Mouse (Mus musculus) adrenal gland, postnatal 36 days (tissue): ENCODE data around the gene Rrp1. TPM values are rescaled to one million over a fixed set of nuclear protein-coding genes. Genes with fewer than 3 reads are reported as not detected.
A peak's percentile ranks its signal among the peaks of the same experiment; 100 is the strongest.
"Not testable (repeated sequence)": the region's sequence is repeated elsewhere in the genome, so short reads cannot be mapped to it uniquely, and the experiment has no call there.

Source experiments
- DNase-seq, 2 experiments: peaks; one replicate each; pipeline ENCODE4 v3.0.0; 2021; ENCODE audit warnings: mixed read lengths in 1 of 2
- total RNA-seq, 2 experiments: library from RNA; stranded (reverse); gene quantifications; 2 replicates each; pipeline ENCODE4 v1.2.3; 2021

Gene Rrp1
- total RNA-seq, 2 experiments from 2014 or later = 243 to 258 TPM

DNA sequence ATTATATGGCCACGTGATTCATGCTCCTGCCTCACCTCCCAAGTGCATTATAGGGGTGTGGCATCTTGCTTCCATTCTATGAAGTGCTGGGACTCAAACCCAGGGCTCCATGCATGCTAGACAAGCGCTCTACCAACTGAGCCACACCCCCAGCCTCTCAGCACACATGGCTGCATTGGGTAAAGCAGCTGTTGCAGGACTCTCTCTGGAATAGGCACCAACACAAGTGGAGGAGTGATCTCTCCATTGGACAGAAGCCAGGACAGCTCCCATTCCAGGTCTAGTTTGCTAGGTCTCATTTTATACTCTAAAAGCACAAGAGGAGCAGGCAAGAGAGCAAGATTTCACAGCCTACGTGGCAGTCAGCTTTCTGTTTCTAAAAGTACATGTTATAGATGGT lies 29.3 kb downstream of the Rrp1 start:
- DNase-seq = no peak

DNA sequence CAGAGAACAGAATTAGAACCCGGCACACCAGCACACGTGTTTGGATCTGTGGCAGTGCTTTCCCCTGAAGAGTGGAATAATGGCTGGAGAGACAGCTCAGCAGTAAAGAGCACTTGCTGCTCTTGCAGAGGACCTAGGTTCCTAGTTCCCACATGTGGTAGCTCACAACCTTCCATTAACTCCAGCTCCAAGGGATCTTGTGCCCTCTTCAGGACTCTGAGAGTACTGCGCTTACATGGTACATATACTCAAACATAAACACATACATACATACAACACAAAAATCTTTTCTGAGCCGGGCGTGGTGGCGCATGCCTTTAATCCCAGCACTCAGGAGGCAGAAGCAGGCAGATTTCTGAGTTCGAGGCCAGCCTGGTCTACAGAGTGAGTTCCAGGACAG lies 34.3 kb downstream of the Rrp1 start:
- DNase-seq = no peak

DNA sequence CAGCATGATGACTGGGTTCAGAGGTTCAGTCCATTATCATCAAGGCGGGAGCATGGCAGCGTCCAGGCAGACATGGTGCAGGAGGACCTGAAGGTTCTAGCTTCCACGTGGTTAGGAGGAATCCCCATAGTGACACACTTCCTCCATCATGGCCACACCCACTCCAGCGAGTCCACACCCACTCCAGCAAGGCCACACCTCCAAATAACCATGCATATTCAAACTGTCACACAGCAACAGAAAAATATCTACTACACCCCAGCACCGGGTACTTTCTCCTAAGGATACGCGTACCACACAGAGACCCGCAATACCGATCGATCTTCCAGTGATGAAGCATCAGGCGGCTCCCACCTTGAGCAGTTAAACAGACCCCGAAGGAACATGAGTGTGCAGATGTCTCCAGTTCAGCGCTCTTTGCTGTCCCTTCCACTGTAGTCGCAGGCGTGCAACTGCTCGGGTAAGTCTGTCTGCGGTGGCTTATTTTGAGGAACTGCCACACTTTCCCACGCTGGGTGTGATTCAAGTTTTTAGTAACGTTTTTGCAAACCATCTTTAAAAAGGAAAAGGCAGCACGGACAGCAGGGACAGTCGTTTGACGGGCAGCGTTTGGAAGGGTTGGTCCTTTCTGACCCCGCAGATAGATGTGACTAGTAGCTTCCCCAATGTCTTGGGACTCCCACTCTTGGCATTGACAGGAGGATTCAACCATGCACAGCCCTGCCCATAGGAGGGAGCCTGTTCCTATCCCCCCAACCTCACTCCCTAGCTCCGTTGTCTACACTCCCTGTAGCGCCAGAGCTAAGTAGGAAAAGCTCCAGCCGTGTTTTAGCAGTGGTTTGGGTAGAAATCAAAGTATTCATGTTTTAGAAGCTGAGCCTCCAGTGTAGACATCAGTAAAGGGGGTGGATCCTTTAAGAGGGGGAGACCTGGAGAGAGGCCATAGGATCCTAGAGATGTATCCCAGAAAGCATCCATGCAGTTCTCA lies 39.9 kb downstream of the Rrp1 start:
- no peak for DNase-seq

DNA sequence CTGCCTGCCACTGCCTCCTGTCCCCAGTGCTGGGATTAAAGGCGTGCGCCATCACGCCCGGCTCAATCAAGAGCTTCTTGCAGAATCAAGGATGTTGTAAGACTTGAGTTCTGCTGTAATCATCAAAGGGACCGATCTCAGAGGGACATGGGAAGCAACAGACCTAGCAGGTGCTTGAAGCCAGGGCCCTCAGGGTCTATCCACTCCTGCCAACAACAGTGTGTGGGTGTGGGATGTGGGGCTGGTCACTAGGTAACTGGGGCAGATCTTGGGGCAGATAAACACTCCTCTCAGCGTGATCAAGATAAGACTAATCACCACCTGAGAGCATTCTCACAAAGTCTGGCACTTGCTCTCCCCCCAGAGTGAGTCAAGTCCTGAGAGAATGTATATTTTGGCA lies 41.1 kb downstream of the Rrp1 start:
- DNase-seq = no peak

DNA sequence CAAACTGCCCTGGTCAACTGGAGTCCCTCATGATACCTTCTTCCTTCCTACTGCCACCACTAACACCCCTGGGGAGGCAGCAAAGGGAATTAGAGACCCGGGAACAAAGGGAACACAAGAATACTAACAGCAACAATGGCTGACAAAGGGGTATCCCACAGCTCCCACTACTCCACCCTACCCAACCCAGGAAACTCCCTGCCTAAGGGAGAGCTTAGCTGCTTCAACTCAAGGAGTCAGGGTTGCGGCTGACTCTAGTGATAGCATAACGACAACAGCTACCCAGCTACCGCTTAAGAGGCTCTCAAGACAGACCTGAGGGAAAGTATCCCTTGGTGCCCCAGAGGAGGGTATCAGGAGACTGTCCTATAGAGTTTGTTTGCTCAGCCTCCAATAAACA lies 45.3 kb downstream of the Rrp1 start:
- no peak for DNase-seq

DNA sequence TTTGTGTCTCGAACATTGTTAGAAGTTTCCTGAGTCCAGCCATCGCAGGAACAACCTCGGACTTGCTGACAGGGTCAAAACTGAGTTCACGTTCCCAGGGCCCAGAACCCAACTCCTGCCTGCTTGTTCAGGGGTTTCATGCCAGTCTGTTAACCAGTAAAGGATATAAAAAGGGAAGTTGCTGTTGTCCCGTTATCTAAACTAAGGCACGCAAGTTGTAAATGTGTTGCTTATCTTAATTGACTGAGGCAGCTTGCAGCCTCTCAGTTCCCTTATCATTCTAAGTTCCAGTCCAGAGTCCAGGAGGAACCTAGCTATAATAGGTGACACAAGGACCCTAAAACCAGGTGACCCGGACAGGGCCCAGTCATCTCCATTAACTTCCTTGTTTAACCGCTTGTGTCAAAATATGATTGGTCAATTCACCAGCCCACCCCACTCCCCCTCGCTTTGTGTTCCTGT lies 46.0 kb downstream of the Rrp1 start:
- DNase-seq = no peak

DNA sequence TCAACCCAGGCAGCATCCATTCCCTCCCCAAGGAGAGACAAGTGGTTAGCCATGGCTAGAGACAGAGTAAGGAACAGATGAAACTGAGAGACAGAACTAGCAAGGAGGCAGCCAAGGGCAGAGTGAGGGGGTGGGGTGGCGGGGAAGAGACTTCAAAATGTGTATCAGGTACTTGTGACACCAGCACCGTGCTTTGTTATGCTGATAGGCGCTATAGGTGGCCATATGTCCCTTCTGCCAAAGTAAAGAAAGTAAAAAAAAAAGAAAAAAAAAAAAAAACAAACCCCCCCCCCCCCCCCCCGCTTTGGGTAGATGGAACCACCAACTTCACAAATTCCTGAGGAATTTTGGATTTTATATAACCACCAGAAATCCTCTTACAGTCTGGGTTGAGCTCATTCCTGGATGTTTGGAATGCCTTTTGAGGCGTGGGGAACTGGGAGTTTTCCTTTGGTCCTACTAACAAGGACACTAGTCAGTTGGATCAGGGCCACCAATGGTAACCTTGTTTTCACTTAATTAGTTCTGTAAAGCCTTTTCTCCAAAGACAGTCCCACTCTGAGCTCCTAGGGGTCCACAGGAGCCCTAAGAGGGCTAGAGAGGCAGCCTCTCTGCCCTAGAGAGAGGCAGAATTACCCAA lies 46.5 kb downstream of the Rrp1 start:
- no peak for DNase-seq

DNA sequence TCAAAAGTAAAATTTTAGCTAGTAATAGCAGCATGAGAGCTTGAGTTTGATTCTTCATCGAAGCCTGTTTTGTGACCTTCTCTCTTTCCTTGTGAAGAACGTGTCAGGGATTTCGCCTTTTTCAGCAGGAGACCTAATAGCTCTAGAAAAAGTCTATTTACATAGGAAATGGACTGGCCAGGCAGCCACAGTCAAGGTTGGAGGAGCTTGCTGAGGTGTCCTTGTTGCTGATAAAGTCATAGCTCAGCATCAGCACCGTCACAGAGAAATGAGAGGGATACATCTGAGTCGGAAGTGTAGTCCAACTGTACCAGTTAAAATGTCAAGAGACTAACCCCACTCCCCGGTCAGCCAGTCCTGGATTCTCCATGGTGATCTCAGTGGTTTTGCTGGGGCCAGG lies 47.3 kb downstream of the Rrp1 start:
- DNase-seq = no peak

DNA sequence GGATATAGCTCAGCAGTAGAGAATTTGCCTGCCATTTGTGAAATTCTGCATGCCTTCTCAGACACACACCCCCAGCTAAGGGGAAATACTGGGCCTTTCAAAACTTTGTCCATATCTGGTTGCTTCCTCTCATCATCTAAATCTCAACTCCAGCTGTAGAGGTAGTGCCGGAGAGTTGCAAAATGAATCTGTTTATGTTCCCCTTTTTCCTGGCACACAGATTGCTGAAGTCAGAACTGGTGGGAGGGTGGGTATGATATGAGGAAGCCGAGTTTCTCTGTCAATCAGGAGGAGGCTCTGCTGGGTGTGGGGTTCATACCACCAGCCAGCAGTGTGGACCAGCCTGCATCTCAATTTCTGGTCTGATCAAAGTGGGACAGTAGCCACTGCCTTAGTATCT lies 48.7 kb downstream of the Rrp1 start:
- no peak for DNase-seq

DNA sequence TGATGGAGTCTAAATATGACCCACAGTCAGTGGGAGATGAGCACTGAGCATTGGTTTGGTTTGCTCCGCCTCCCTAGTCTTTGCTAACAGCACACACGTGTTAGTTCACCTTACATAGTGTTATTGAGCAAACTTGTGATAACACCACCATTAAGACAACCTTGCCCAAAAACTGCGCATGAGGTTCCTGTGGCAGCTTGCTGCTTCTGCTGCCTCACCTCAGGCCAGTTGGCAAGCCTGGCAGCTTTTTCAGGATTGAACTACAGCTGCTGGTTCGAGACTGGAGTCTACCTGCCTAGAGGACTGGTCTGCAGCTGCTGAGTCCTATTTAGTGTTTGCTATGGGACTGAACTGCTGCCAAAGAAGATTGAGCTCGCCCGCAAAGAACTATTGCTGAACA lies 49.5 kb downstream of the Rrp1 start:
- DNase-seq = no peak

DNA sequence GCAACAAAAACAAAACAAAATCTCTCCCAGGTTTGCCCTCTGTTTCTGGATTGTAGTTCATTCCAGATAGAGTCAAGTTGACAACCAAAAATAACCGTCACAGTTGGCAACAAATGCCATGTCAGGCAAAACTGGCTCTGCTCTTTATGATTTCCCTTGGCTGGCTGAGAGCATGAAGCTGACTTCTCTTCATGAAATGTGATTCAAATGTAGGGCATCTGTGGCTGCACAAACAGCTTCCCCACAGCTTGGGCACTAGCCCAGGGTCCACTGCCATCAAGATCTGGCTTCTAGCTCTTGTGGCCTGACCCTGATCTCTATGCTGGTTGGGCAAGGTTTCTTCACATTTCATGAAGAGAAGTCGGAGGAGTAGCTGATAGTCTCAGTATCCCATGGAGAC lies 50.9 kb downstream of the Rrp1 start:
- peak; percentile 32 to 56 for DNase-seq

DNA sequence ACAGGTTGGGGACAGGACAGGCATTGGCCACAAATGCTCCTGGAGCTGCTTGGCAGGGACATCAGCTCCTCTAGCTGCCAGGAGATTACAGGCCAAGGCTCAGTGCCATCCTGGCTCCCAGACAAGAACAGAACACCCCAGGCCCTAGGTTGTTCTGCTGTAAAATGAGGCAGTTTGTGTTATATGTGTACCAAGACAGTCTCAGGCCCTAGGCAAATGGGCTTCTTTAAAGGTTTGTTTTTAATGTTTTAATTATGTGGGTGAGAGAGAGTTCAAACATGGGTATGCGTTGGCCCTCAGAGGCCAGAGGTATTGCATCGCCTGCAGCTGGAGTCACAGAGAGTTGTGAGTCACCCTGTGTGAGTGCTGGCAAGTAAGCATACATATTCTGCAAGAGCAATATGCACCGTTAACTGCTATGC lies 52.5 kb downstream of the Rrp1 start:
- peak; percentile 59 to 62 for DNase-seq

DNA sequence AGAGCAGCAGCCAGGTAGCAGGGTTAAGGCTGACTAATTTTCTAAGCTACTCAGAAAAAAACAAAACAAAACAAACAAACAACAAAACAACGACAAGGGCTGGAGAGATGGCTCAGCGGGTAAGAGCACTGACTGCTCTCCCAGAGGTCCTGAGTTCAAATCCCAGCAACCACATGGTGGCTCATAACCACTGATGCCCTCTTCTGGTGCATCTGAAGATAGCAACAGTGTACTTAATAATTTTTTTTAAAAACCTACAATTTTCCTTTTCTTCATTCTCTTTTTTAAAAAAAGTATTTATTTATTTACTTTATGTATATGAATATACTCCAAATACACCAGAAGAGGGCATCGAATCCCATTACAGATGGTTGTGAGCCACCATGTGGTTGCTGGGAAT lies 53.8 kb downstream of the Rrp1 start:
- not testable (repeated sequence) for DNase-seq

DNA sequence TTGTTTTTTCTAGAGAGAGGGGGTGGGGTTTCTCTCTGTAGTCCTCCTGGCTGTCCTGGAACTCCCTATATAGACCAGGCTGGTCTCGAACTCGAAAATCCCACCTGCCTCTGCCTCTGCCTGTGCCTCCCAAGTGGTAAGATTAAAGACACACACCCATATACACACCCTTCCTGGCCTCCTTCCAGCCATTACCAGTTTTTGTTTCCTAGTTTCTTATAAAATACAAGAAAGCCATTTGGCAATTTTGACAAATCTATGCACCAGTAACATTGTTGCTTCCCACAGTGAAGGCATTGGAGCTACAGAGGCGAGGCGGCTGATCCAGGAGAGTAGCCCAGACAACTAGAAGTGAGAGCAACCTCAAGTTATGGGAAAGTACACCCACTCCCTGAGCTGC lies 54.6 kb downstream of the Rrp1 start:
- no peak for DNase-seq

DNA sequence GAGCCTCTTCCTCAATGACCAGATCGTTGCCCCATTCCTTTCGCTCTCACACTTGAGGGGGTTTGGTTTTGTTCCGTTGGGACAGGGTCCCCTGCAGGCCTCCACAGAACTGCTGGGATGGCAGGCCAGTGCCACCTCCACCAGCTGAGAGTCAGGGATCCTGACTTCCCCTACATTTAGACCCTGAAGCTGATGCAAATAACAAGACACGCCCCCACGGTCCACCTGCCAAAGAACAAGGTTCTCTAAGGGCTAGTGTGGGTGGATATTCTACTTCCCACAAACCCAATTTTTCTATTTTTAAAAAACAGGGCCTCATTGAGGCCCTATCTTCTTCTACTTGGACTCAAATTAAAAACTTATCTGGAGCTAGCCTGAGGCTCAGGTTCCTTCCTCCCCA lies 55.1 kb downstream of the Rrp1 start:
- no peak for DNase-seq

DNA sequence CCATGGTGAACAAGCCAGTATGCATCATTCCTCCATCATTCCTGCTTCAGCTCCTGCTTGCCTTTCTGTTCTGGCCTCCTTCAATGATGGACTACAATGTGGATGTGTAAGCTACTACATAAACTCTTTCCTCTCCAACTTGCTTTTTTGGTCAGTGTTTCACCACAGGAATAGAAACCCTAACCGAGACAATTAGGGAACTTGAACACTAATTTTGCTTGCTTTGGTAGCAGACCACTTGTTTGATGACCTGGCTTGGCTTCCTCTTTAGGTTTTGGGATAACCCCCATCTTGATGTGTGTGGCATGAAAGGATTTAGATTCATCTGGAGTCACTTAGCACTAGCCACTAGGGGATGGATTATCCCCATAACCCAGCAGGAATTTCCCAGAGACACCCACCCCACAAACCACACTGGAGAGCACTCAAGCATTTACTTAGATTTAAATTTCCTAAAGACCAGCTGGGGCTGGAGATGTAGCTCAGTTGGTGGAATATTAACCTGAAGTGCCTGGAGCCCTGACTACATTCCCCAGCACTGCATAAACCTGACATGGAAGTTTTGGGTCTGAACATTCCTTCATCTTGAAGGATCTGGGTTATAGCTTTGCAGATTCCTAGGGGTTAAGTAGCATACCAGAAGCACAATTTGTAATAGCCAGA lies 56.8 kb downstream of the Rrp1 start:
- DNase-seq = no peak

DNA sequence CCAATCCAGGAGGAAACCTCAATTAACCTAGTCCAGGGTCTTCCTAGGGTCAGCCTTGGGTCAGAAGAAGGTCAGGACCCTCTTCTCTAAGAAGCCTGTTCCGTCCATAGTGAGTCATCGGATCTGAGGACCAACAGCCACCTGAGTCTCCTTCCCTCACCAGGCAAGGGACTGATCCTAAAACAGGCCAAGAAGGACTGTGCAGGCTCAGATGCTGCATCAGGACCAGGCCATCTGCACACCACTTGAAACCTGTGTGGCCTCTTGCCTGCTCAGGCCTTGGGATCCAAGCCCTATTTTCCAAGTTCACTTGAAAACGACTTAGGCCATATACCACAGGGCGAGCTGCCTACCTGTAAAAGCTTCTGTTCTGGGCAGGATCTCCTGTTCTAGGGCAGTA lies 59.6 kb downstream of the Rrp1 start:
- no peak for DNase-seq

DNA sequence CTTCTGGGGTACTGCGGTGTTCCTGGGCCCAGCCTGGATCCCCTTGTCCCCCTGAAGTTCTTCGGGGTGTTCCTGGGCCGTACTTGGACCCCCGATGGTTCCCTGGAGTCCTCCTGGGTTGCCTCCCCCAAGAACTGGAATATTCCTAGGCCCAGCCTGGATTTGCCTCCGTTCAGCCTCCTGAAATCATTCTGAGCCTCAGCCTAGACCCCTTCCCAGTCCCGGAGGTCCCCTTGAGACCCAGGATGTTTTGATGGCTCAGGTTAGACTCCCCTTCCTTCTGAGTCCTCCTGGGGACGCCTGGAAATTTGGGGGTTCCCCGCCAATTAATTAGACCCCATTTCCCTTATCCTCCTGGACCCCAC lies 60.2 kb downstream of the Rrp1 start:
- DNase-seq = no peak

DNA sequence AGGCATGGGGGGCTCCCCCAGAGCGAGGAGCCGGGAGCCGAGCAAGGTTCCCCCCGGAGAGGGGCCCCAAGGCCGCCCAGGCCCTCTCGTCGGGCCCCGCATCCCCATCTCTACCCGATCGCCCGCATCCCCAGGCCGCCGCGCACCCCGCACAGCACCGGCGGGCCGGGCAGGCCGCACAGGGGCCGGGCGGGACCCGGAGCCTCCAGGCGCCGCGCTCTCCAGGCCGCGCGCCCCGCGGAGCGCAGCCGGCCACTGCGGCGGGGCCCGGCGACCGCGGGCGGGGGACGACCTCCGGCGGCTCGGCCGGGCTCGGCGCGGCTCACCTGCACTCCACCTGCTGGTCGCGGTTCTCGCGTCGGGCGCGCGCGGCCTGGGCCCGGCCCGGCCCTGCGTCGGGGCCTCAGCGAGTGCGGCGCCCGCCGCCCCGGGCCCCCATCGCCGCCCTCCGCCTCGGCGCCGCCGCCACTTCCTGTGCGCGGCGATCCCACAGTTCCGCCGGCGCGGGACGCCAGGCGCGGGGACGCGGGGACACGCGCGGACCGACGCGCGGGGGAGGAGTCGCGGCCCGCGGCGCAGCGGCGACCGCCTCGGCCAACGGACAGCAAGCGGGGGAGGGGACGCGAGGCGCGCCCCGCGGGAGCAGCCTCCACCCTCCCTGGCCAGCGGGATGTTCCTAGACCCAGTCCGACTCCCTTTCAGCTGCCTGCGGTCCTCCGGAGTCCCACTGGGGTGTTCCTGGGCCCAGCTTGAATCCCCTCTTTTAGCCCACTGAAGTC lies 60.8 kb downstream of the Rrp1 start, which contains the start of gene Agpat3:
Gene Agpat3, minus strand, starts transcription at position 603 of the 779 bp plus-strand sequence.
- DNase-seq = peak; percentile 69 to 86

DNA sequence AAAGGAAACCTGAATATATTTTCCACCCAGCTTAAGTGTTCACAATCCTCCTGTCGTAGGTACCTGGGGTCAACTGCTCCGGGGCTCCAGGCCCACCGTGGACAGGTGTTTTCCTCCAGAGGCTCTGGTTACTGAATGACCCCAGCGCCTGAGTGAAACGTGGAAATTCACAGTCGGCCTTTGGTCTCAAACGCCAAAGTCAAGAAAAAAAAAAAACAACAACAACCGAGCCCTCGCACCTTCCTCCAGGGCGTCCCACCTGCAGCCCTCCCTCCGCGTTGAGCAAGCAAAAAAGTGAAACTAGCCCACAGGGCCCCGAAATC lies 61.3 kb downstream of the Rrp1 start:
- no peak for DNase-seq

DNA sequence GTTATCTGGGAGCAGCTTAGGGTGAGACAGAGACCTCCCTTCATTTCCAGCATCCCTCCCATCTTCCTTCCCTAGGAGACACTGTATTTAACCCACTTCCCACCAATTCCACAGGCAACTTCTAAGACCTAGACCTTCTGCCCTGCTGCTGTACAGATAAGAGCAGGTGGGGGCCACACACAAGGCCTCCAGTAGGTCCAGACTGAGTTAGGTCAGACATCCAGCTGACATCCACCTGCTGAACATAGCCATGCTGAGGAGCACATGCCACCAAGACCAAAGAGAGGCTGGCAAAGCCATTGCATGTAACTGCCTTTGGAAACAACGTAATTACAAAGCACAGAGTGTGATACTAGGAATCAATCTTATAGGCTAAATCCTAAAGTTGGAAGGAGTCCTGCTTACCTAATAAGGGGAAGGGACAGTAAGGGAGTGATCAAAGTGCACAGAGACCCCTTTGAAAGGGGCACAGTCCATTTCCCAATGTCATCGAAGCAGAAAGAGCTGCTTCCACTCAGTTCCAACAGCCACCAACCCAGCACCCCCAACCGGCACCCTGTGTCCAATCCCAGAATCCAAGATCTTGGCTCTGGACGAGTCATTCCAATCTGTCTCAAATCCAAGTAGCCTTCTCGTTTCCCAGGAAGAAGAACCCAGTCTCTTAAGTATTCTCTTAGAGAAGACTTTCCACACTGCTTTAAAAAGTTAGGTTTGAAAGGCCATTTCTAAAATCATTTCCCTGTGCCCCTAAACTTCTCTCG lies 61.9 kb downstream of the Rrp1 start:
- DNase-seq = peak in 1 of 2 experiments; percentile 35
